Mouse (Mus musculus) liver, adult 2 months (tissue): ENCODE measurements around the gene Uba3.
A peak's percentile ranks its signal among the peaks of the same experiment; 100 is the strongest.

Experiments
- CTCF ChIP-seq: fragments of 200-500 bp; IDR thresholded peaks from 2 replicates; pipeline ENCODE4 v1.5.1; 2011; ENCODE audit warnings: low read depth, low read length, control low read depth
- POLR2A ChIP-seq: fragments of 200-500 bp; IDR thresholded peaks from 2 replicates; pipeline ENCODE4 v1.6.1; 2011; ENCODE audit warnings: low read length, control low read depth; ENCODE audit not compliant: insufficient read depth; ENCODE audit errors: extremely low read depth

GRCm38 (mm10) chr6:97250966-97251365, 45.5 kb upstream of the Uba3 start:
- TF ChIP-seq POLR2A, result no peak
- TF ChIP-seq CTCF, result peak; percentile 55; the same call in 1 of the 2 replicates
